Mouse (Mus musculus) heart, adult 9 months (tissue): Measurements from ENCODE around the gene Shld2.

ENCODE experiments used
- DNase-seq, 2 experiments: peaks; one replicate each; pipeline ENCODE4 v3.0.0; 2022; ENCODE audit warnings: low spot score in 2 of 2

Shld2 gene

DNA sequence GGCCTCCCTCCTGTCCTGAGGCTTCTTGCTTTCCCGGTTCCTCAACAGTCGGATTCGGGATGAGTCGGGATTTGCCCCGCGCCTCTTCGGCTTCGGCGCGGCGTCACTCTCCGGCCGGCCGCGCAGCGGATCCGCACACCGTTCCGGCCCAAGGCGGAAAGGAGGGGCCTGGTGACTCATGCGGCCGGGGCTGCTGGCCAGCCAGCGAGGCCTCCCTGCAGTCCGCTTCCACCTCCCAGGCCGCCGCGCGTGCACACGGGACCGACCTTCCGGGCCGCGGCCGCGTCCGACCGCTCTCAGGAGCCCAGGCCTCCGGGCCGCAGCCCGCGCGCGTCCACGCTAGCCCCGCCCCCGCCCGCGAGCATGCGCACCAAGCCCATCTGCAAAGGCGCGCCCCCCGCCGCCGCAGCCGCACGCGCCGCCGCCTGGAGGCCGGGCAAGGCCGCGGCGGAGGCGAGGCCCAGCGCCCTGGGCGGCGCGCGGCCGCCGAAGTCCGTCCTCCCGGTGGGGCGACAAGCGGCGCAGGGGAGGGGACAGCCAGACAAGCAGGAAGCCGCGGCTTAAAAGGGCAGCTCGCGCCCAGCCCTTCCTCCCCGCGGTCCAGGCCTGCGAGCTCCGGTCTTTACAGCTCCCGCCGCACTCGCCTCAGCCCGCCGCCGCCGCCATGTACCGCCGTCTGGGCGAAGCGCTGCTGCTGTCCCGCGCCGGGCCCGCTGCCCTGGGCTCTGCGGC, at the start of gene Shld2, which contains the start of gene Glud1:
TSS of gene Shld2 (minus strand) at position 260 of the 732 bp plus-strand sequence.
TSS of gene Glud1 (plus strand) at position 494 of the 732 bp plus-strand sequence.
- peak; percentile 96 to 97 for DNase-seq

DNA sequence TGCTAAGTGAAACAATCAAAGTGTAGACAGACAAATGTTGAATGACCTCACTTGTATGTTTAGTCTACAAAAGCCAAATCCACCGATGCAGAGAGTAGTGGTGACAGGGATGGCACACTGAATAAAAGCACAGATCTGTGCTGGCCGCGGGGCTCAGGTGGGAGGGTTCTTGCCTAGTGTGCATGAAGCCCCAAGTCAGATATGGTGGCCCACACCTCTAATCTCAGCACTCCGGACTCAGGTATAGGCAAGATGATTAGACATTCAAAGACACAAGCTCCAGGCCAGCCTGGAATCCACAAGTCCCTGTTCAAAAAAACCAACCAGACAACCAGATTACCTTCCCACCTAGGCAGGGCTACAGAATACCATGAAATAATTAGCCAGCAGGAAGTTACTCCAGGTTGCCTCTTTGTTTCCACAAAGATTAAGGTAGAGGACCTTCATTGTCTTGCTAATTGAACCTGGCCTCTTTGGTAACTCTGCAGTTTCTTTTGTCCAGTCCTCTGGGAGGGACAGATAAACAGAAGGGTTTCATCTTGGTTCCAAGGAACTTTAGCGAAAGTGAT, 49.5 kb upstream of the Shld2 start:
- no peak for DNase-seq

GRCm38 (mm10) chr14:34357671-34358455, 47.6 kb upstream of the Shld2 start:
- DNase-seq, result no peak

GRCm38 (mm10) chr14:34355301-34355700, 45.0 kb upstream of the Shld2 start, which contains the start of gene Fam25c:
Fam25c (minus strand) TSS chr14:34355433.
- no peak for DNase-seq

GRCm38 (mm10) chr14:34354456-34354855, 44.2 kb upstream of the Shld2 start:
- no peak for DNase-seq

- DNase-seq, result no peak
Measured at GRCm38 (mm10) chr14:34353326-34353725, 43.0 kb upstream of the Shld2 start.

DNA sequence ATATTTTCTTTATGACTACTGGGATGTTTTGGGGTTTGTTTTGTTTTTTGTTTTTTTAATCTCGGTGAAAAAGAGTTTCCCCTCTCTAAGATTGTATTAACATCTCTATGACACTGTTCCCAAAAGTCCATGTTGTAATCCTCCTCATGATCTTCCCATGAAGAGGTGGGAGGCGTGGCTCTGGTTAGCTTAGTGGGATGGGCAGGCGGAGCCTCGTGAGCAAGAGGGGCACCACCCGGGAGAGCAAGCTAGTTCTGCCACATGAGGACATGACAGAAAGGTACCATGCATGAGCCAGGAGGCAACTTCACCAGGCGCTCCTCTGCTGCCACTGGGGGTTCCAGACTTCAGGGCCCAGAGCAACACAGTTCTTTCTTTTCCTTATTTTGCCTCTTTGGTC, 42.2 kb upstream of the Shld2 start:
- no peak for DNase-seq

DNA sequence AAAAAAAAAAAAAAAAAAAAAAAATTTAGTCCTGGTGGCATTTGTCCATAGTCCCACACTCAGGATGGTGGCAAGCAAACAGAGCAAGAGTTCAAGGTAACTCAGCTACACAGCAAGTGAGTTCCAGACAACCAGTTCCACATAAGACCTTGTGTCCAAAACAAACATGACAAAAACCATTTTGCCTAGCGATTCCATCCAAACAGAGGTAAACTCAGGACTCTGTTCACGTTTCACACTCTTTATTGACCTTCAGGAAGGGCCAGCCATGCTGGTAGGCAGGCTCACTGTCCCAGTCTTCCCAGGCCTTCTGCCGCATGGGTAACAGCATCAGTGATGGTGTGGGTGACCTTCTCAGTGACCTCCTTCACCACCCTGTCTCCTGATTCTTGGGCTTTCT, 41.4 kb upstream of the Shld2 start:
- DNase-seq, result no peak

- DNase-seq, result no peak
Measured at GRCm38 (mm10) chr14:34349007-34349406, 38.7 kb upstream of the Shld2 start.

GRCm38 (mm10) chr14:34348301-34348700, 38.0 kb upstream of the Shld2 start:
- DNase-seq, result no peak

DNA sequence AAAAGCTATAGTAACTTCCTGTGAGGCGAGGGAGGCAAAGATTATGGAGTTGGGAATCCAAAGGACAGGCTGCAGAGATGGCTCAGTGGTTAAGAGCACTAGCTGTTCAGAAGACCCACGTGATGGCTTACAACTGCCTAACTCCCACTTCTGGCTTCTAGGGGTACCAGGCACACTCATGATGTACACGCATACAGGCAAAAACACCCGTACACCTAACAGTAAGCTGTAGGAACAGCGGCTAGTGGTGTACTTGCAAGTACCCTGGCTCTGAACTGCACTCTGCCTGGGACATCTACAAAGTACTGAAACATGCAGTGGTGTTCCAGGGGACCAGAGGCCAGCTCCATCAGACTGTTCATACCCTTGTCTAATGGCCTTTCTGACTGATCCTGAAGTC, 36.8 kb upstream of the Shld2 start:
- DNase-seq, result no peak

DNA sequence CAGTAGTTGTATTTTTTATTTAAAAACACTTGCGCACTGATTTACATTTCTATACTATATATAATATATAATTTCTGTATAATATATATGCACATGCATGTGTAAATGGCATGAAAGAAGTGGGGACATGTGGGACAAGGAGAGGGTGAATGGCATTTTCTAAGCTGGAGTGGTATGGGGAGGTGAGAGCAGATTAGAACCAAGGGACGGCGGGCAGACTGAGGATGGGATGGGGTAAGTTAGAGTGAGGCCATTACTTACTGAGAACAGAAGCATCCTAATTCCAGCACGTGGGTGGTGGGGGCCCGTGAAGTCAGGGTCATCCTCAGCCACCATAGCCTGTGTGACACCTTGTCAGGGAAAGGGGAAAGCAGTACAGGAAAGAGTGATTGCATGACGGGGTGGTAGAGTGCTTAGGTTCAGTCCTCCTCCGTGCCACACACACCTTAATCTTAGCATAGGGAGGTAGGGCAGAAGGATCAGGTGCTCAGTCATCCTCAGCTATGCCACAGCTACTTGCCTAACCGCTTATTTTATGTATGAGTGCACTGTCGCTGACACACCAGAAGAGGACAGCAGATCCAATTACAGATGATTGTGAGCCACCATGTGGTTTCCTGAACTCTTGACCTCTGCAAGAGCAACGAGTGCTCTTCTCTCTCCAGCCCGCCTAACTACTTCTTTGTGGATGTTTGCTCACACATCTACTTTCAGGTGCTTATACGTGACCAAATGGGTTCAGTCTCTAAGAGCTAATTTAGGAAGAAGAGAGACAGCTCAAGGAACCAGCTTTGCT, 35.7 kb upstream of the Shld2 start:
- no peak for DNase-seq

GRCm38 (mm10) chr14:34344361-34344760, 34.1 kb upstream of the Shld2 start:
- no peak for DNase-seq

DNA sequence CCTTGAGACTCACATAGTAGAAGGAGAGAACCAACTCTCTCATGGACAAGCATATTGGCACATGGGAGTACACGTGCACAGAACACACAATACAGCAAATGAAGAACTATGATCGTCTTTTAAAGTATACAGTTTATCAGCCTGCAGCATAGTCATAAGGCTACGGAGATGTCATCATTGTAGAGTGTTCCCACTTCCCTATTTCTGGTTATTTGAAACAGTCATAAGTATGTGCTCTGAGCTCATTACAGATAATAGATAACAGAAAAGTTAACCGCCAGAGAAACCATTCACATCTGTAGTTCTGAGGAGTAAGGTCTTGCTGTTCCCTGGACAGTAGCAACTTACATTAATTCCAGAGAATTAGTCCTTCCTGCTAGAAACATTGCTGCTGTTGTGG, 32.8 kb upstream of the Shld2 start:
- DNase-seq, result no peak

GRCm38 (mm10) chr14:34341993-34342392, 31.7 kb upstream of the Shld2 start:
- DNase-seq, result no peak

DNA sequence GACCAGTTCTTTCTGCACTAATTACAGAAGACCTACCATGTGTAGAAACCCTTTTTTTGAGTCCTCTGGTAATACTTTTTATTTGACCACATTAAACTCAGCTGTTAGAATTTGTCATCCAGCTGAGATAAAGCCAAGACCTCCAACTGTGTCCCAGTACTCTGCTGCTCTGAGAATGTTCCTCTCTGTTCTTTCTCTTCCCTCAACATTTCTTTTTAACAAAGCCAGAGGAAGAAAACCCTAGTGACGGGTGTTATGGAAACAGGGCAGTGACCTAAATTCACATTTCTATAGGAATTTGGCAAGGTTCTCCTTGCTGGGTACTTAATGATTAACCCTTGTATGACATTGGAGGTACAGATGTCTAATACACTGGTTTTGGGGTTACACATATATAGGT, 29.2 kb upstream of the Shld2 start:
- no peak for DNase-seq

DNA sequence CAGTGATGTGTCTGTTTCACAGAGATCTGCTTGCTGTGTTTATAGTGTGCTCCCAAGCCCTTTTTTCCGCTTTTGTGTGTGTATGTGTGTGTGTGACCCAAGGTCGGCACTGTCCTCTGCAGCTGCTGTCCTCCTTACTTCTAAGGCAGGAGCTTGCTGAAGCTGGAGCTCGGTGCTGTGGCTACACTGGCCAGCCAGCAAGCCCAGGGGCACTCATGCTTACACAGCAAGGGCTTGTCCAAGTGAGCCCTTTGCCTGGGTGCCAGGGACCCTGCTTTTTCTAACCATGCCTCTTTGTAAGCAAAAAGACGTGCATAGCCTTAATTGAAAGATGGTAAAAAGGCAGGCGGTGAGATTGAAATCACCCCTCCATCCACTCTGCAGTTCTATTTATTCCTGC, 22.2 kb upstream of the Shld2 start:
- DNase-seq, result no peak

DNA sequence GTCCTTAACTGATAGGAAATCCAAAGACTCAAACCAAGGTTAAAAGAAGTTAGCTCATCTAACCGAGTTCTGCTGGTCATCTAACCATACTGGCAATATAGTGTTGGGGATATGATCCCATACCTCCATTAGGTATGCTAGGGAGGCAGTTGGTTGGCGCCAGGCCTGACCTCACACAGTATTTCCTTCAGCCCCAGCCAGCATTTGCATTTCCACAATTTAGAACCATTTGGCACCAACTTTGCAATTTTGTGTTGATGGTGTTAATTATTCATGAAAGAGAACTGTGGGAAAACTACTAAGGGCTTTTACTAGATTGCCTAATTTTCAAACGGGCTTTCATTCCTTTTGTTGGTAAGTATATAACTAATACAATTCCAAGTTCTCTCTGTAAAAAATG, 21.6 kb upstream of the Shld2 start:
- DNase-seq, result no peak

DNA sequence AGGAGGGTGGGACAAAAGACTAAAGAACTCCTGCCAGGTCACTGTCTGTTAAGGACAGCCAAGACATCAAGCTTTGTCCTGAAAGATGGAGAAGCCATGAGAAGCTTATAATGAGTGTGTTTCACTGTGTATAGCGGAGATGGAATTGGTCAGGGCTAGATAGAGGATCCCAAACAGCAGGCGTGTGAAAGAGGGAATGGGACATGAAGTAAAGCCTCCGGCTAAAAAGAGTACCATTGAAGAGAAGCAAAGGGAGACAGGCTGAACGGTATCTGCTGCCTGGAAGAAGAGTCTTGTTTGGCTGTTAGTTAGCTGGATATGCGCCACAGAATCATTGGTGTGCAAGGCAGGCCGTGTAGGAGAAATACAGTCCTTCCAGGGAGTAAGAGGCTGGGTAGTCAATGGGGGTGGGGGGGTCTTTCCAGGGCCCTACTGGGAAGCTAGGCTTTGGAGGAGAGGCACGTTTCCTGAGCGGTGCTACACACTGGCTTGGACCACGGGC, 20.4 kb upstream of the Shld2 start:
- DNase-seq, result no peak

GRCm38 (mm10) chr14:34327618-34328017, 17.3 kb upstream of the Shld2 start:
- no peak for DNase-seq

GRCm38 (mm10) chr14:34326606-34327005, 16.3 kb upstream of the Shld2 start:
- no peak for DNase-seq
